Mouse (Mus musculus): ENCODE data around the gene 1190007I07Rik. TPM values are rescaled to one million over a fixed set of nuclear protein-coding genes. Genes with fewer than 3 reads are reported as not detected.
"Not testable (repeated sequence)": the region's sequence is repeated elsewhere in the genome, so short reads cannot be mapped to it uniquely, and the experiment has no call there.

Gene 1190007I07Rik
- polyA plus RNA-seq, 1 experiment from 2014 or later: 35.4 TPM

DNA sequence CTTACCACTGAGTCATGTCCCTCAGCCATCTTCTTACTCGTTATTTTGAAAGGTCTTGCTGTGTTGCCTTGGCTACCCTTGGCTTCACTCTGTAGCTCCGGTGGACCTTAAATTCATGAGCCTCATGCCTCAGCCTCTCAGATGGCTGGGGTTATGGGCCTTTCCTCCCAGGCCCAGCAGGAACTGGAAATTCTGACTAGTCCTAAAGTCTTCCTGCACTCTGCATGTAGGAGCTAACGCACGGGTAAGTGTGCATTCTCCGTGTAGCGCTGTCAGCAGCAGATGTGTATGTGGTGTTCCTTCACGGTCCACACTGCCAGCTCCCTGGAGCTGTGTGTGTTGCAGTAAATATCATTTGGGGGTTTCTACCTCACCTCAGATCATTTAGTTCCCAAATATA is 8.1 kb upstream of the 1190007I07Rik start:
- Histone ChIP-seq H3K9me3 (replicated peaks; ENCODE audit: control insufficient read depth, low read length, poor library complexity, severe bottlenecking) (no peaks in the 10 kb centered on the region), H3K4me3 (ENCODE audit: low read depth, low read length) (peak overlapping the region; percentile 50), H3K36me3 (ENCODE audit: control insufficient read depth, insufficient read depth, low read length) (peaks cover 6% of the 10 kb centered on the region; the same call in 1 of the 2 replicates), H3K4me2 (ENCODE audit: low read length) (peak overlapping the region; percentile 87), H3K27me3 (ENCODE audit: control insufficient read depth, insufficient read depth, low read depth, low read length) (no peaks in the 10 kb centered on the region), H3K27ac (ENCODE audit: low read length) (no peak overlapping the region), H3K9ac (ENCODE audit: low read depth, low read length) (no peak overlapping the region; the same call in 1 of the 2 replicates), H3K4me1 (ENCODE audit: control insufficient read depth, insufficient read depth, low read length) (peaks cover 22% of the 10 kb centered on the region)
- 83% methylated on average over 7 of the region's 7 CpGs for WGBS
- no peak for ATAC-seq

DNA sequence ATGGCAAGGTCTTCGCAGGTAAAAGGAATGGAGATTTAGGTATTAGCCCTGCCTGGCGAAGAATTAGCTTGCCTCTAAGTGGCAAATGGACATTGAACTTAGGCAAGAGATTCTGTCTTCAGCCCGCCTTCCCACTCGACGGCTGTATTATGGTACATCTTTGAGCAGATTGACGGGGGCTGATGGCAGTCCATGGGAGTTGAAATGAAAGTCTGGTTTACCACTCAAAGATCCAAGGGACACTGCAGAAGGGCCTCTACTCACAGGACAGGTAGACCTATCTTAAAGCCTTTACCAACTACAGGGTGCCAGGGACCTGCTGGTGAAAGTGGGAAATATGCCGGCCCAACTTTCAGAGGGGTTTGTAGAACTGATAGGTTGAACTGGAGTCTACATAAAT is 7.5 kb upstream of the 1190007I07Rik start:
- peak overlapping the region; percentile 87 for H3K4me2 ChIP-seq (ENCODE audit: low read length)
- 19% methylated on average over 7 of the region's 7 CpGs for WGBS
- H3K9ac ChIP-seq (ENCODE audit: low read depth, low read length): peak overlapping the region; percentile 70
- no peak for ATAC-seq
- no peaks in the 10 kb centered on the region for H3K9me3 ChIP-seq (replicated peaks; ENCODE audit: control insufficient read depth, low read length, poor library complexity, severe bottlenecking)
- no peak overlapping the region; the same call in 1 of the 2 replicates for H3K27ac ChIP-seq (ENCODE audit: low read length)
- H3K4me3 ChIP-seq (ENCODE audit: low read depth, low read length): peak overlapping the region; percentile 50
- peaks cover 22% of the 10 kb centered on the region for H3K4me1 ChIP-seq (ENCODE audit: control insufficient read depth, insufficient read depth, low read length)
- H3K36me3 ChIP-seq (ENCODE audit: control insufficient read depth, insufficient read depth, low read length): peaks cover 6% of the 10 kb centered on the region; the same call in 1 of the 2 replicates
- no peaks in the 10 kb centered on the region for H3K27me3 ChIP-seq (ENCODE audit: control insufficient read depth, insufficient read depth, low read depth, low read length)

DNA sequence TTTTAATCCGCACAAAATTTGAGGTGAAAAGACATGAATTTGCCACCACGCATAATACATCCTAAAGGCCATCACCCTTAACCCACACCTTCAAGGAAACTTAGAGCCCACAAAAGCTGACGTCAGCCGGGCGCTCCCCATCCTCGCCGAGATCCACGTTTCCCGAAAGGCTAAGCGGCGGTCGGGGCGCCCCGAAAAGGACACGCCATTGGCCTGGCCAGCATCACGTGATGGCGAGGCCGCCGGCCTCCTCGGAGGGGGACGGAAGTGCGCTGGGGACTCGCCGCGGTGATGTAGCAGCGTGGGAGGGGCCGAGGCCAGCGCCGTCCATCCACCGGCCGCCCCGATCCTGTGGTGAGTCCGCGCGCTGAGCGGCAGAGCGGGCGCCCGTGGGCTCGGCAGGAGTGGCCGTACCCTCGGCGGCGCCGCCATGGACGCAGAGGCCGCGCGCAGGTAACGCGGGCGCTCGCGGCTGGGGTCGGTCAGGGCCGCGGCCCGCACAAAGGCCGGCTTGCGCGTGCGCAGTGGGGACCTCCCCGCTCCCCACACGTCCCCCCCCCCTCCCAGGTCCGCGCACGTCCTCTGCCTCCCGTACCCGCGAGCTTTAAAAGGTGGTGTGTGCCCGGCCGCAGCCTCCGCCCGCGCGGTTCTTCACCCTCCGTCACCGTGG is 6.7 kb upstream of the 1190007I07Rik start, which contains the start of gene Tdg:
Gene Tdg (plus strand): TSS at position 243 of the 670 bp plus-strand sequence.
- under 1% methylated on average over 54 of the region's 78 CpGs for WGBS
- Histone ChIP-seq H3K27ac (ENCODE audit: low read length) (peak within 1 kb of the TSS; percentile 93), H3K9ac (ENCODE audit: low read depth, low read length) (peak within 1 kb of the TSS; percentile 70), H3K4me2 (ENCODE audit: low read length) (peak within 1 kb of the TSS; percentile 95), H3K4me3 (ENCODE audit: low read depth, low read length) (peak within 1 kb of the TSS; percentile 50), H3K4me1 (ENCODE audit: control insufficient read depth, insufficient read depth, low read length) (peaks cover 22% of the 10 kb centered on the region)
- ATAC-seq: peak; percentile 96
- not testable (repeated sequence) for H3K9me3 ChIP-seq (replicated peaks; ENCODE audit: control insufficient read depth, low read length, poor library complexity, severe bottlenecking); H3K36me3 ChIP-seq (ENCODE audit: control insufficient read depth, insufficient read depth, low read length); H3K27me3 ChIP-seq (ENCODE audit: control insufficient read depth, insufficient read depth, low read depth, low read length)

DNA sequence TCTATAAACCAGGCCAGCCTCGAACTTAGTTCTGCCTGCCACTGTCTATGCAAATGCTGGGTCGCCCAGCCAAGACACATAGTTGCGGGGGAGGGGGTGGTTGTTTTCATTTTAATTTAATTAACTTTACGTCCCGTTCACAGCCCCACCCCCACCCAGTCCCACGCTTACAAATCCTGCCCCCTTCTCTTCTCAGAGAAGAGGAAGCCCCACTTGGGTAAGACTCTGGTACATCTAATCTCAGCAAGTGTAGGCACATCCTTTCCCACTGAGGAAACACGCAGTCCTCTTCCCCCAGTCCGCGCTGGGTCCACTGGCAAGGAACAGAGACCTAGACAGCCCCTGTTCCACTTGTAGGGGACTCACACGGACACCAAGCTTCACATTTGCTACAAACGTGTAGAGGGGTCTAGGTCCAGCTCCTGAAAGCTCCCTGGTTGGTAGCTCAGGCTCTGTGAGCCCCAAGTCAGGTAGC is 6.1 kb upstream of the 1190007I07Rik start:
- 4% methylated on average over 11 of the region's 11 CpGs for WGBS
- H3K9me3 ChIP-seq (replicated peaks; ENCODE audit: control insufficient read depth, low read length, poor library complexity, severe bottlenecking): no peaks in the 10 kb centered on the region
- H3K36me3 ChIP-seq (ENCODE audit: control insufficient read depth, insufficient read depth, low read length): peaks cover 6% of the 10 kb centered on the region; the same call in 1 of the 2 replicates
- H3K27ac ChIP-seq (ENCODE audit: low read length): peak overlapping the region; percentile 93
- H3K9ac ChIP-seq (ENCODE audit: low read depth, low read length): peak overlapping the region; percentile 70
- H3K4me3 ChIP-seq (ENCODE audit: low read depth, low read length): peak overlapping the region; percentile 50
- peaks cover 22% of the 10 kb centered on the region for H3K4me1 ChIP-seq (ENCODE audit: control insufficient read depth, insufficient read depth, low read length)
- peak; percentile 74 for ATAC-seq
- no peaks in the 10 kb centered on the region for H3K27me3 ChIP-seq (ENCODE audit: control insufficient read depth, insufficient read depth, low read depth, low read length)
- H3K4me2 ChIP-seq (ENCODE audit: low read length): peak overlapping the region; percentile 95

DNA sequence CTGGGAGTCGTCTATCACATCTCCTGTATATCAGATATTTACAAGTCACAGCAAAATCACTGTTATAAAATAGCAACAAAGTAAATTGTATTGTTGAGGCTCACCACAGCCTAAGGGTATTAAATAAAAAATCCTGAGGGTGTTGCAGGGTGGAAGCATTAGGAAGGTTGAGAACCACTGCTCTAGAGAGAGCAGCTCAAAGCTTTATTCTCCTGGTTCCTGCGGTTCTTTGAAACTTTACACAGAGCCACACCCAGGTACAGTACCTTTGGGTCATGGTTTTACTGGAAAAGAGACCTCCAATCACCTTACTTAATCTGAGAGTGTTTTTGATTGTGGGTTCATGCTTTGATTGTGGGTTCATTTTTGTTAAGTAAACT is 515 bp upstream of the 1190007I07Rik start:
- not testable (repeated sequence) for H3K36me3 ChIP-seq (ENCODE audit: control insufficient read depth, insufficient read depth, low read length); H3K27me3 ChIP-seq (ENCODE audit: control insufficient read depth, insufficient read depth, low read depth, low read length); H3K9me3 ChIP-seq (replicated peaks; ENCODE audit: control insufficient read depth, low read length, poor library complexity, severe bottlenecking); H3K4me1 ChIP-seq (ENCODE audit: control insufficient read depth, insufficient read depth, low read length)
- peak overlapping the region; percentile 68 for H3K4me3 ChIP-seq (ENCODE audit: low read depth, low read length)
- H3K9ac ChIP-seq (ENCODE audit: low read depth, low read length): peak overlapping the region; percentile 84
- WGBS: 5% methylated on average over 2 of the region's 2 CpGs
- ATAC-seq: peak; percentile 36
- peak overlapping the region; percentile 72 for H3K4me2 ChIP-seq (ENCODE audit: low read length)
- peak overlapping the region; percentile 90 for H3K27ac ChIP-seq (ENCODE audit: low read length)

DNA sequence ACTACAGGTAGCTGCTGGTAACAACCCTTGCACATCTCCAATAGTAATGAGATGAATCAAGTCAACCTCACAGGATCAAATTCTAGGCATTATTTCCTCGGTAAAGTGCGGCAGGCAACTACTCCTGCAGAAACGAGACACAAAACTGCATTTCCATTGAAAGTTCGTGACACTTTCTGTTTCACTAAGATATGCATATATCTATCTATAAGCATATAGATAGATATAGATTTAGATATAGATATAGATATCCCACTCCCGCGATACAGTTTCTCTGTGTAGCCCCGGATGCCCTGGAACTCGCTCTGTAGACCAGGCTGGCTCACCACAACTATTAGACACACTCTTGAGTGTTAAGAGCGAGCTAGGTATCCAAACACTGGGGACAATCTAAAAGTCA is 793 bp downstream of the 1190007I07Rik start:
- peaks cover 9% of the 10 kb centered on the region; the same call in 1 of the 2 replicates for H3K4me1 ChIP-seq (ENCODE audit: control insufficient read depth, insufficient read depth, low read length)
- H3K36me3 ChIP-seq (ENCODE audit: control insufficient read depth, insufficient read depth, low read length): no peaks in the 10 kb centered on the region
- H3K27me3 ChIP-seq (ENCODE audit: control insufficient read depth, insufficient read depth, low read depth, low read length): no peaks in the 10 kb centered on the region
- H3K4me2 ChIP-seq (ENCODE audit: low read length): peak overlapping the region; percentile 72
- H3K9me3 ChIP-seq (replicated peaks; ENCODE audit: control insufficient read depth, low read length, poor library complexity, severe bottlenecking): no peaks in the 10 kb centered on the region
- no peak; the same call in 1 of the 2 replicates for ATAC-seq
- peak overlapping the region; percentile 68 for H3K4me3 ChIP-seq (ENCODE audit: low read depth, low read length)
- 36% methylated on average over 9 of the region's 9 CpGs for WGBS
- no peak overlapping the region for H3K27ac ChIP-seq (ENCODE audit: low read length)
- H3K9ac ChIP-seq (ENCODE audit: low read depth, low read length): peak overlapping the region; percentile 84

DNA sequence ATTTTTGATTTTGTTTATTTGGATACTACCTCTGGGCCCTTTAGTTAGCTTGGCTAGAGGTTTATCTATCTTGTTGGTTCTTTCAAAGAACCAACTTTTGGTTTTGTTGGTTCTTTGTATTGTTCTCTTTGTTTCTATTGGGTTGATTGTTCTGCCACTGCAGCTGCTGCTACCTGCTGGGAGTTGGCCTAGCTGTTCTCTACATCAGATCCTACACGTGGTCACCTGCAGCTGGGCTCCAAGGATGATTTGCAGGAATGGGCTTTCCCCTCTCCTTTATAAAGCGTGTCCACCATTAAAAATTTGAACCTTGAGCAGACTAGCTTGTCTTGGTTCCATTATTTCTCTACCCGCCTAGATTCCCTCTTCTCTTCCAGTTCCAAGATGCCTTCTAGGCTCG is 28.6 kb downstream of the 1190007I07Rik start:
- not testable (repeated sequence) for H3K4me3 ChIP-seq (ENCODE audit: low read depth, low read length); H3K36me3 ChIP-seq (ENCODE audit: control insufficient read depth, insufficient read depth, low read length); ATAC-seq; H3K27me3 ChIP-seq (ENCODE audit: control insufficient read depth, insufficient read depth, low read depth, low read length); H3K4me1 ChIP-seq (ENCODE audit: control insufficient read depth, insufficient read depth, low read length); H3K9ac ChIP-seq (ENCODE audit: low read depth, low read length); H3K27ac ChIP-seq (ENCODE audit: low read length); H3K4me2 ChIP-seq (ENCODE audit: low read length); H3K9me3 ChIP-seq (replicated peaks; ENCODE audit: control insufficient read depth, low read length, poor library complexity, severe bottlenecking)
- WGBS: 71% methylated on average over 4 of the region's 4 CpGs

DNA sequence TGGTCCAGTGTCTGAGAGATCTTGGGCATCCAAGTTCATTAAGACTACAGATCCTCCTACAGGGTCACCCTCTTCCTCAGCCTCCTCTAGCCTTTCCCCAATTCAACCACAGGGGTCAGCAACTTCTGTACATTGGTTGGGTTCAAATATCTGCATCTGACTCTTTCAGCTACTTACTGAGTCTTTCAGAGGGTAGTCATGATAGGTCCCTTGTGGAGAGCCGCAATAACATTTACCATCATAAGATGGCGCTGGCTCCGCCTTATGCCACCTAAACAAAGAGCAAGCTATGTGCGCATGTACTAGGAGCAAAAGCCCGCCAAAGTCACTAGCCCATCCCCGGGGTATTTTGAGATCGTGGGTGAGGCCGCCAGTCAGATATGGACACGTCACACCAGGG is 33.4 kb downstream of the 1190007I07Rik start:
- not testable (repeated sequence) for H3K27ac ChIP-seq (ENCODE audit: low read length); H3K4me1 ChIP-seq (ENCODE audit: control insufficient read depth, insufficient read depth, low read length); H3K9me3 ChIP-seq (replicated peaks; ENCODE audit: control insufficient read depth, low read length, poor library complexity, severe bottlenecking); H3K4me2 ChIP-seq (ENCODE audit: low read length); H3K27me3 ChIP-seq (ENCODE audit: control insufficient read depth, insufficient read depth, low read depth, low read length); H3K9ac ChIP-seq (ENCODE audit: low read depth, low read length); ATAC-seq; H3K36me3 ChIP-seq (ENCODE audit: control insufficient read depth, insufficient read depth, low read length); H3K4me3 ChIP-seq (ENCODE audit: low read depth, low read length)
- WGBS: 89% methylated on average over 9 of the region's 9 CpGs

DNA sequence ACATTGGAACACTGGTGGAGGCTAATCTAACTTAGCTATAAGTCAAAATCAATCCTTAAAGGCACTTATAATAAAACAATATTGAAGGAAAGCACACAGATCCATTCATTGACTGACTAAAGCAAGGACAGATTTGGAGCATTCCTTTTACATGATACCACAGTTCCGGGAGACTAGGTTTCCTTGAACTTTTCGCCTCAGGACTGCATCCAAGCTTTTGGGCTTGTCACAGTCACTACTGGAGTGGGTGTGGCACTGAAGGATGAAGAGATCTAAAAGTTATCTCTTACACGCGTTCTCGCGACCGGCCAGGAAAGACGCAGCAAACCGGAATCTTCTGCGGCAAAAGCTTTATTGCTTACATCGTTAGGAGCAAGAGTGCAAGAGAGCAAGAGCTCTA is 51.9 kb downstream of the 1190007I07Rik start:
- H3K27ac ChIP-seq (ENCODE audit: low read length); ATAC-seq; H3K36me3 ChIP-seq (ENCODE audit: control insufficient read depth, insufficient read depth, low read length); H3K4me3 ChIP-seq (ENCODE audit: low read depth, low read length); H3K9ac ChIP-seq (ENCODE audit: low read depth, low read length); H3K4me2 ChIP-seq (ENCODE audit: low read length); H3K4me1 ChIP-seq (ENCODE audit: control insufficient read depth, insufficient read depth, low read length); H3K27me3 ChIP-seq (ENCODE audit: control insufficient read depth, insufficient read depth, low read depth, low read length); H3K9me3 ChIP-seq (replicated peaks; ENCODE audit: control insufficient read depth, low read length, poor library complexity, severe bottlenecking): not testable (repeated sequence)
- WGBS: 97% methylated on average over 11 of the region's 11 CpGs
